Mouse (Mus musculus) E14TG2a.4 (cell line): ENCODE data around the gene Slc35a5.

ENCODE experiments used
- CTCF ChIP-seq: conservative IDR thresholded peaks from 2 replicates; pipeline ENCODE4 v1.5.1; 2014; ENCODE audit warnings: low read length
- NANOG ChIP-seq: IDR thresholded peaks from 2 replicates; pipeline ENCODE4 v1.6.1; 2014; ENCODE audit warnings: borderline replicate concordance, low read length, mixed read lengths
- POU5F1 ChIP-seq: IDR thresholded peaks from 2 replicates; pipeline ENCODE4 v1.6.1; 2014; ENCODE audit warnings: low read length, borderline replicate concordance

GRCm38 (mm10) chr16:45090005-45090404 lies 68.5 kb downstream of the Slc35a5 start:
- TF ChIP-seq CTCF = peak; percentile 38
- no peak for TF ChIP-seq NANOG
- no peak for TF ChIP-seq POU5F1
